Mouse (Mus musculus): ENCODE data around the gene Ctbs. TPM values are rescaled to one million over a fixed set of nuclear protein-coding genes. Genes with fewer than 3 reads are reported as not detected.

Ctbs gene
- polyA plus RNA-seq (2015; fragmentation: Nextera tagmentation; extraction: Ambion mirVana), result 8.5 and 8.7 TPM in 2 replicates

GRCm38 (mm10) chr3:146449745-146450250 lies at the start of gene Ctbs:
Gene Ctbs, plus strand, starts transcription at chr3:146449795.
- no peak; the same call in none of the 2 replicates for ATAC-seq (ENCODE audit: low FRiP score, low read depth)
- Histone ChIP-seq H3K4me1 (peaks cover 10% of the 10 kb centered on the region), H3K36me3 (no peaks in the 10 kb centered on the region), H3K4me3 (peak within 1 kb of the TSS; percentile 59), H3K27ac (peak within 1 kb of the TSS; percentile 76), H3K9me3 (no peaks in the 10 kb centered on the region), H3K27me3 (no peaks in the 10 kb centered on the region), H3K9ac (peak within 1 kb of the TSS; percentile 73), H3K4me2 (replicated peaks) (peak within 1 kb of the TSS; percentile 65)
- WGBS, result 56% methylated on average over 9 of the region's 9 CpGs

- no peaks in the 10 kb centered on the region for H3K36me3 ChIP-seq
- peak overlapping the region; percentile 90 for H3K4me3 ChIP-seq
- peaks cover 27% of the 10 kb centered on the region for H3K4me1 ChIP-seq
- peak overlapping the region; percentile 64; the same call in 1 of the 2 replicates for H3K9ac ChIP-seq
- ATAC-seq (ENCODE audit: low FRiP score, low read depth), result no peak
- WGBS, result 51% methylated on average over 3 of the region's 3 CpGs
- peak overlapping the region; percentile 90 for H3K4me2 ChIP-seq (replicated peaks)
- no peaks in the 10 kb centered on the region for H3K27me3 ChIP-seq
- H3K9me3 ChIP-seq, result peaks cover 5% of the 10 kb centered on the region; the same call in 1 of the 2 replicates
- no peak overlapping the region for H3K27ac ChIP-seq
Observed at GRCm38 (mm10) chr3:146403770-146404169, 45.8 kb upstream of the Ctbs start.

GRCm38 (mm10) chr3:146404311-146405201 lies 45.0 kb upstream of the Ctbs start, which contains the start of gene Ssx2ip:
Gene Ssx2ip, plus strand, starts transcription at chr3:146404642.
- under 1% methylated on average over 66 of the region's 100 CpGs for WGBS

GRCm38 (mm10) chr3:146405213-146406006 lies 44.2 kb upstream of the Ctbs start:
- Histone ChIP-seq H3K27ac (peak overlapping the region; percentile 56), H3K27me3 (no peaks in the 10 kb centered on the region), H3K4me2 (replicated peaks) (peak overlapping the region; percentile 90), H3K4me3 (peak overlapping the region; percentile 90), H3K36me3 (no peaks in the 10 kb centered on the region), H3K9ac (peak overlapping the region; percentile 91), H3K9me3 (peaks cover 5% of the 10 kb centered on the region; the same call in 1 of the 2 replicates), H3K4me1 (peaks cover 28% of the 10 kb centered on the region)
- ATAC-seq (ENCODE audit: low FRiP score, low read depth), result no peak
- WGBS, result 18% methylated on average over 18 of the region's 18 CpGs

More at GRCm38 (mm10) chr3:146404311-146405201, 45.0 kb upstream of the Ctbs start, which contains the start of gene Ssx2ip:
- H3K27me3 ChIP-seq, result no peaks in the 10 kb centered on the region
- H3K4me3 ChIP-seq, result peak within 1 kb of the TSS; percentile 90
- peaks cover 5% of the 10 kb centered on the region; the same call in 1 of the 2 replicates for H3K9me3 ChIP-seq
- H3K9ac ChIP-seq, result peak within 1 kb of the TSS; percentile 91
- peak; percentile 98 for ATAC-seq (ENCODE audit: low FRiP score, low read depth)
- H3K27ac ChIP-seq, result peak within 1 kb of the TSS; percentile 56
- peak within 1 kb of the TSS; percentile 90 for H3K4me2 ChIP-seq (replicated peaks)
- no peaks in the 10 kb centered on the region for H3K36me3 ChIP-seq
- H3K4me1 ChIP-seq, result peaks cover 27% of the 10 kb centered on the region

GRCm38 (mm10) chr3:146406007-146406341 lies 43.6 kb upstream of the Ctbs start:
- H3K27ac ChIP-seq, result no peak overlapping the region
- ATAC-seq (ENCODE audit: low FRiP score, low read depth), result no peak
- H3K9ac ChIP-seq, result peak overlapping the region; percentile 91
- peaks cover 31% of the 10 kb centered on the region for H3K4me1 ChIP-seq
- H3K4me3 ChIP-seq, result peak overlapping the region; percentile 90
- H3K27me3 ChIP-seq, result no peaks in the 10 kb centered on the region
- peak overlapping the region; percentile 90 for H3K4me2 ChIP-seq (replicated peaks)
- H3K9me3 ChIP-seq, result peaks cover 5% of the 10 kb centered on the region; the same call in 1 of the 2 replicates
- H3K36me3 ChIP-seq, result no peaks in the 10 kb centered on the region
- WGBS, result 57% methylated on average over 5 of the region's 5 CpGs

- H3K4me2 ChIP-seq (replicated peaks), result peak overlapping the region; percentile 90; the same call in 1 of the 2 replicates
Observed at GRCm38 (mm10) chr3:146407086-146407721, 42.4 kb upstream of the Ctbs start.

GRCm38 (mm10) chr3:146410114-146410513 lies 39.5 kb upstream of the Ctbs start:
- no peak for ATAC-seq (ENCODE audit: low FRiP score, low read depth)
- Histone ChIP-seq H3K27ac (no peak overlapping the region), H3K9ac (no peak overlapping the region), H3K4me3 (no peak overlapping the region), H3K27me3 (no peaks in the 10 kb centered on the region), H3K36me3 (no peaks in the 10 kb centered on the region; the same call in 1 of the 2 replicates), H3K9me3 (no peaks in the 10 kb centered on the region), H3K4me2 (replicated peaks) (no peak overlapping the region), H3K4me1 (peaks cover 36% of the 10 kb centered on the region)
- WGBS, result 82% methylated on average over 7 of the region's 7 CpGs

More at GRCm38 (mm10) chr3:146407086-146407721, 42.4 kb upstream of the Ctbs start:
- Histone ChIP-seq H3K9me3 (peaks cover 5% of the 10 kb centered on the region; the same call in 1 of the 2 replicates), H3K9ac (no peak overlapping the region), H3K4me3 (no peak overlapping the region), H3K27me3 (no peaks in the 10 kb centered on the region), H3K4me1 (peaks cover 38% of the 10 kb centered on the region), H3K27ac (no peak overlapping the region), H3K36me3 (no peaks in the 10 kb centered on the region)
- ATAC-seq (ENCODE audit: low FRiP score, low read depth), result no peak
- 86% methylated on average over 16 of the region's 16 CpGs for WGBS

GRCm38 (mm10) chr3:146412008-146412407 lies 37.6 kb upstream of the Ctbs start:
- no peak for ATAC-seq (ENCODE audit: low FRiP score, low read depth)
- Histone ChIP-seq H3K4me3 (no peak overlapping the region), H3K36me3 (no peaks in the 10 kb centered on the region; the same call in 1 of the 2 replicates), H3K4me1 (peaks cover 17% of the 10 kb centered on the region), H3K27me3 (no peaks in the 10 kb centered on the region), H3K4me2 (replicated peaks) (no peak overlapping the region), H3K9ac (no peak overlapping the region), H3K27ac (no peak overlapping the region), H3K9me3 (no peaks in the 10 kb centered on the region)
- 84% methylated on average over 2 of the region's 2 CpGs for WGBS

- 74% methylated on average over 7 of the region's 7 CpGs for WGBS
- no peak for ATAC-seq (ENCODE audit: low FRiP score, low read depth)
Observed at GRCm38 (mm10) chr3:146412480-146412879, 37.1 kb upstream of the Ctbs start.

GRCm38 (mm10) chr3:146413016-146413415 lies 36.6 kb upstream of the Ctbs start:
- WGBS, result 88% methylated on average over 13 of the region's 13 CpGs

More at GRCm38 (mm10) chr3:146412480-146412879, 37.1 kb upstream of the Ctbs start:
- Histone ChIP-seq H3K4me1 (peaks cover 14% of the 10 kb centered on the region), H3K9ac (no peak overlapping the region), H3K9me3 (no peaks in the 10 kb centered on the region), H3K4me2 (replicated peaks) (no peak overlapping the region), H3K36me3 (peaks cover under 1% of the 10 kb centered on the region; the same call in 1 of the 2 replicates), H3K4me3 (no peak overlapping the region), H3K27ac (no peak overlapping the region), H3K27me3 (no peaks in the 10 kb centered on the region)

GRCm38 (mm10) chr3:146413992-146414391 lies 35.6 kb upstream of the Ctbs start:
- Histone ChIP-seq H3K4me3 (no peak overlapping the region), H3K9me3 (no peaks in the 10 kb centered on the region), H3K36me3 (peaks cover 10% of the 10 kb centered on the region), H3K27me3 (no peaks in the 10 kb centered on the region), H3K27ac (no peak overlapping the region), H3K9ac (no peak overlapping the region), H3K4me1 (peaks cover 14% of the 10 kb centered on the region), H3K4me2 (replicated peaks) (no peak overlapping the region)
- no peak for ATAC-seq (ENCODE audit: low FRiP score, low read depth)
- WGBS, result 95% methylated on average over 4 of the region's 4 CpGs

More at GRCm38 (mm10) chr3:146413016-146413415, 36.6 kb upstream of the Ctbs start:
- peaks cover 14% of the 10 kb centered on the region for H3K4me1 ChIP-seq
- no peak overlapping the region for H3K4me3 ChIP-seq
- no peaks in the 10 kb centered on the region for H3K9me3 ChIP-seq
- H3K4me2 ChIP-seq (replicated peaks), result no peak overlapping the region
- H3K9ac ChIP-seq, result no peak overlapping the region
- peaks cover 4% of the 10 kb centered on the region; the same call in 1 of the 2 replicates for H3K36me3 ChIP-seq
- H3K27ac ChIP-seq, result no peak overlapping the region
- ATAC-seq (ENCODE audit: low FRiP score, low read depth), result no peak
- H3K27me3 ChIP-seq, result no peaks in the 10 kb centered on the region

All from limb, embryonic 13.5 days (tissue).